Mouse (Mus musculus) A20 (cell line): ENCODE measurements around the gene 2310007B03Rik.
"Not testable (repeated sequence)": the region's sequence is repeated elsewhere in the genome, so short reads cannot be mapped to it uniquely, and the experiment has no call there.

Experiments used
- DNase-seq: peaks from one replicate; pipeline ENCODE4 v3.0.0-alpha.2; 2011; ENCODE audit warnings: low read depth, low spot score

The 2310007B03Rik gene

GRCm38 (mm10) chr1:93160501-93161133, at the start of gene 2310007B03Rik:
Gene 2310007B03Rik (minus strand): TSS chr1:93160948.
- DNase-seq = no peak

- DNase-seq = no peak
Measured at GRCm38 (mm10) chr1:93210213-93210641, 49.5 kb upstream of the 2310007B03Rik start.

DNA sequence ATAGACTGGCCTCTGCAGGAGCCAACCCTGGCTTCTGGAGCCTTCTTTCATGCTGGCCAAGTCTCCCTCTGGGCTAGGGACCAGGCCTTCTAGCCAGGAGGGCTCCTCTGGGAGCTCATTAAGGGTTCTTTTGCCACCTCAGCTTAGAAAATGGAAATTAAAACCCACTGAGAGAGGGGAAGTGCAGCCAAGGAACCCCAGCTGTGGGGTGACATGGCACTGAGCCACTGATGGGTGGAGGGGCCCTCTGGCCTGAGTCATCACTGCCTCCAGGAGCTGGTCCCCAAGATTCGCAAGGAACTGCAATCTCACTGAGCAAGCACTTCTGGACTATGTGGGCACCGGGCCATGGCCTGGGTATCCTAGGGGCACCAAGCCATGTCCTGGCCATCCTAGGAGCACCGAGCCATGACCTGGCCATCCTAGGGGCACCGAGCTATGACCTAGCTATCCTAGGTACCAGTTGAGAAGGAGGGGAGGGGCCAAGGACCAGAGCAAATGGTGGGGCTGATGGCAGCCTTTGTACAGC, 46.9 kb upstream of the 2310007B03Rik start:
- no peak for DNase-seq

DNA sequence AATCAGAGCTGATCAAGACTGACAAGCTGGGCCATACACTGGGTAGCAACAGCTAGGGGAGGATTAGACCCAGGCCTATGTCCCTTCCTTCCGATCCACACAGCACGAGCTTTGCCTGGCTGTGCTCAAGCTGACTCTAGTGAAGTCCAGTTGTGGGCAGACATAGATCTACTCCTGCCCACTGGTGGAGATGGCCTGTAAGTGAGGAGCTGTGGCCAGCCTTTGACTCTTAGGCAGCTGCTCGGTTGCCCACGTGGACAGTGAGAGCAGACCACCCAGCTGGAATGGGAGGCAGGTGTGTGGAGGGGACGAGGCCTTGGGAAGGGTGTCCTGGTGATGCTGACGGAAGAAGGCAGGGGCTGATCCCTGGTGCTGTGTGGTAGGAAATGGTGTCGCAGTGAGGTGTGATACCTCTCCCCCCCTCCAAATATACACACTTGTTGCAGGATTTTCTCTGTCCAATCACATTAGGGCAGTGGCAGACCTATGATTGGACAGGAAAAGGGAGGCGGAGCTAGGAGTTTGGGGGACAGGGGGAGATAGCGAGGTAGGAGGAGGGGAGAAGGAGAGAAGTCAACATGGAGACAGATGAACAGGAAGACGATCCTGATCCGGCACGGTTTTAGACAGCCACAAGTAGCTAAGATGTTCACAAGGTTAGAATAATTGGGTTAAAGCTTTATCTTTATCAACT, 45.7 kb upstream of the 2310007B03Rik start:
- DNase-seq = no peak

- no peak for DNase-seq
Measured at GRCm38 (mm10) chr1:93197916-93198315, 37.2 kb upstream of the 2310007B03Rik start.

- not testable (repeated sequence) for DNase-seq
Measured at GRCm38 (mm10) chr1:93197454-93197853, 36.7 kb upstream of the 2310007B03Rik start.

GRCm38 (mm10) chr1:93194961-93195360, 34.2 kb upstream of the 2310007B03Rik start:
- no peak for DNase-seq

- no peak for DNase-seq
Measured at GRCm38 (mm10) chr1:93190726-93191305, 30.1 kb upstream of the 2310007B03Rik start.

DNA sequence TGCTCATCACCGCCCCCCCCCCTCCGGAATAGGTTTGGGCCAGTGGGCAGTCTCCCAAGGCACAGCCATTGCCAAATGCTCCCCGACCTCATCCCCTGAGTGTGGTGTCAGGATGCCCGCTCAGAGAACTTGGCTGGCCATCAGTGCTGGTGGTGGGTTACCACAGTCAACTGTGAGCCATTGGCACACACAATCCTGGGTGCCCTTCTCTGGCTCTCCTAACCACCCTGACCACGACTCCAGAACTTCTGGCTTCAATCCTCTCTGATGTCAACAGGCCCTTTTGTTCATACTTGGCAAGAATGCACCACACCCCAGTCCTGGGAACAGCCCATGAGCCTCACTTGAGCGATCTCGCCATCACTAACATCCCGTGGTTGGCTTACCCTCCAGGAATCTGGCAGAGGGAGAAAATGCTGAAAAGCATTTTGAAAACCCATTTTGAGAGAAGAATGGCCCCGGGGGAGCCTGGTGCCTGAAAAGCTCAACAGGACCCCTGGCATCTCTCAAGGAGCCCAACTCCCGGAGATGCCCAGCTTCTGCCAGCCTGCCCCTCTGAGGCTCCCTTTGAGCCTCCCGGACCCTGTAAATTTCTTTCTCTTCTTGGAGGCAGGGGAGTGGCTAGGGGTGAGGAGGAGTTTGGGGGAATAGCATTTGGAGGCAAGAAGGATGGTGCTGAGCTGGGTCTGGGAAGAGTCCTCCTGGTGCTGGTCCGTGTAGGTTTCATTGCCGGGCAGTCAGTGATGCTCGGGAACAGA, 23.5 kb upstream of the 2310007B03Rik start:
- no peak for DNase-seq

DNA sequence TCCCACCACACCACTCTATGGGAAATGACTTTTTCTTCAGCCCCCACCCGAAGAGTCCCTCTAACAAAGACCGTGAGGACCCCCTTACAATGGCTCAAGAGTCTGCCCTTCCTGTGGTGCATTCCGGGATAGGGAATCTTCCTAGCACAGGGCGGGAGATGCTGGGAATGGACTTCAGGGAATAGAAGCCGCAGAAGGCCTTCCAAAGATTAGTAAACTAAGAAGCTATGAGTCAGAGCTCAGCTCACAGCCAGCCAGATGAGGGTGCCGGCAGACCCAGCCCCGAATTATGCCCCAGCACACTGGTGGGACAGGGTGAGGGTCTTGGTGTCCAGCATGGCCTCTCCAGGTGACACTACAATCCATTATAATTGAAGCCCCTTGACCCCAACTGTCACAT, 21.5 kb upstream of the 2310007B03Rik start:
- DNase-seq = no peak

- no peak for DNase-seq
Measured at GRCm38 (mm10) chr1:93176525-93177332, 16.0 kb upstream of the 2310007B03Rik start.

GRCm38 (mm10) chr1:93175849-93176248, 15.1 kb upstream of the 2310007B03Rik start:
- DNase-seq = no peak

DNA sequence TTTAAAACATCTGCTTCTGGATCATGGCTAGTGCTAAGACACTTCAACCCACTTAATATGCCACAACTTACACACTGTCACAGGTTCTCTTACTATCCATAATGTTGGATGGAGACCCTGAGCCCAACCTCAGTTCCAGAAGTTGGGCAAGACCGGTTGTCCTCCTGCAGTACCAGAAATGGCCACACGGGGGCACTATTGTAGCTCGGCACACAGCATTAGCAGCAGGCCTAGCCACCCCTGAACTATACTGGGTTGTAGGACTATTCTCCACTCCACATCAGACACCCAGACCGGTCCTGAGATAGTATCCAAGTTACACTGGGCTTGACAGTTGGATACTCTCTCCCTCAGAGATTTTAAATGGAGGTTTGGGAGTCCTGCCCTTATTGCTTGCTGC, 13.7 kb upstream of the 2310007B03Rik start:
- peak; percentile 71 for DNase-seq

GRCm38 (mm10) chr1:93173665-93174064, 12.9 kb upstream of the 2310007B03Rik start:
- DNase-seq = no peak

DNA sequence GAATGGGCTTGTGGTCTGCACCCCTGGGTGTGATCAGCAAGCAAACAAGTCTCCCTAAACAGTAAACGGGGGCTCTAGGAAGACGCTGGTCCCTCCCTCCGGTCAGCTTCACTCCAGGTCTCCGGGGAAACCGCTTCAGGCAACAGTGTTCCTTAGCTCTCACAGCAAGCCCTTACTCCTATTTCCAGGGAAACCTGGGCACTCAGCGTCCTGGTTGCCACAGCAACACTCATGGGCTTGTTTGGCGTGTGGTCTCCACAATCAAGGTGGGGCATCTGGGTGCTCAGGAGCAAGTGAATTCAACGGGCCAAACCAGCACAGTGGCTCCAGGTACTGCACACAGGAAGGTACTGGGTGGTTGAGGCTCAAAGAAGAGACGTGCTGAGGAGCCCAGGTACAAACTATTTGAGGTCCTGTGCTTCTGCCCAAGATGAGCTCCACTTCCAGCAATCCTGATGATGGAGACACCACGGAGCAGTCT, 7.6 kb upstream of the 2310007B03Rik start, which contains the start of gene Crocc2:
TSS of gene Crocc2 (plus strand) at position 431 of the 481 bp plus-strand sequence.
- no peak for DNase-seq

- no peak for DNase-seq
Measured at GRCm38 (mm10) chr1:93166346-93167079, 5.8 kb upstream of the 2310007B03Rik start.

DNA sequence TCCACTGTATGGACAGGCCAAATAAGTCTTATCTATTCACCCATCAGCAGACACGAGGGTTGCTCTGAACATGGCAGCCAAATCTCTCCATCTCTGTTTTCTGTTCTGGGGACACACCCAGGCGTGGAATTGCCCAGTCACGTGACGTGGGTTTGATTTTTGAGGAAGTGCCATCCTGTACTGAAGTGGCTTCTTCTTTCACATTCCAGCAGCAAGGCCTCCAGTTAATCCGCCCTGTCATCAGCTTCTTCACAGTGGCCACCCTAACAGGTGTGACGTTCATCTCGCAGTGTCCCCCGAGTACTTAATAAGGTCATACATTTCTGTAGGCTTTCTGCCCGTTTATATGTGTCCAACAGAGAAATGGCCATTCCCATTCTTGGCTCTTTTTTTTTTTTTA, 4.7 kb upstream of the 2310007B03Rik start:
- DNase-seq = peak; percentile 6

- no peak for DNase-seq
Measured at GRCm38 (mm10) chr1:93162588-93162987, 1.8 kb upstream of the 2310007B03Rik start.

GRCm38 (mm10) chr1:93161921-93162320, 1.2 kb upstream of the 2310007B03Rik start:
- no peak for DNase-seq

- DNase-seq = no peak
Measured at GRCm38 (mm10) chr1:93161350-93161749, 602 bp upstream of the 2310007B03Rik start.
